8 mouse cellular contexts compared by ENCODE assay signal in the genomic region with DNA sequence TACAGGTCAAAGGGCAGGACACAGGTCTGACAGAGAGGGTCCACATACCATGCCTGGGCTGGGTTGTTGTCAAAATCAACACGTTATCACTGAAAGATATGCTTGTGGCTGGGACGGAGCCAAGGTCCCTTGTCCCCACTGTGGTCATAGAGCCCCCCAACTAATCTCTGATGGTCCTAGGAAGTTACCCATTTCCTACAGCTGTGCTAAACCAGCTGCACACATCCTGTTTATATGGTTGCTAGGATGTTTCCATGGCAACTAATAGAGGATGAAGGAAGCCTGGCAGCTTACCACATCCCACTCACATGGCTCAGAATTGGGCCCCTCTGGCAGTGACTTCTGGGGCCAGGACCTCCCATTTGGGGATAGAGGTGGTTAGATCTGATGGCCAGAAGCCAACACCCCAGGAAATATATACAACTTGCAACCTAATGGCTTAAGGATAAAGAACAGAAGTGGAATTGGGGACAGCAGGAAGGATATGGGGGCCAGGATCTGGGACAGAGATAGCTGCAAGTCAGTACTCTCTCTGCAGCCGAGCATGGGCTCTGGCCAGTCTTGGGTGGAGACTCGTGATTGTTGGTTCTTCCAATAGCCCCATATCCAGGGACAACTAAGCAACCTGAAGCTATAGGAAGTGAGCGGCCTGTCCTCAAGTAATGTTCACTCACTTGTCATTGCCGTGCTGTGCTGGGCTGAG. TPM values are rescaled to one million over a fixed set of nuclear protein-coding genes. Genes with fewer than 3 reads are reported as not detected.
DNase-seq lines count a peak whose midpoint lies in the region; ATAC-seq and TF ChIP-seq lines count a peak whose summit lies in the region.

No protein-coding gene starts in this region.

- TF ChIP-seq CTCF in liver, adult 2 months (IDR thresholded peaks at IDR 0.05; ENCODE audit: low read depth, low read length) = no peak

- ATAC-seq in heart, embryonic 12.5 days (ENCODE audit: insufficient number of reproducible peaks, low FRiP score) = peak; percentile 79
- ATAC-seq in neural tube, embryonic 13.5 days (ENCODE audit: low read depth) = peak; percentile 52; the same call in 1 of the 2 replicates
- ATAC-seq in frontal cortex, adult (ENCODE audit: low TSS enrichment) = no peak

- H3K4me3 ChIP-seq in liver, adult 2 months (ENCODE audit: insufficient read depth, low read depth, low read length) = no peak overlapping the region
- H3K4me3 ChIP-seq in heart, embryonic 12.5 days = no peak overlapping the region
- no peak overlapping the region for H3K4me3 ChIP-seq in limb, embryonic 10.5 days
- no peak overlapping the region for H3K4me3 ChIP-seq in neural tube, embryonic 13.5 days

- H3K27me3 ChIP-seq in liver, adult 2 months (ENCODE audit: control insufficient read depth, insufficient read depth, low read length) = no peaks in the 10 kb centered on the region
- H3K27me3 ChIP-seq in heart, embryonic 12.5 days (replicated peaks) = peaks cover 40% of the 10 kb centered on the region
- H3K27me3 ChIP-seq in limb, embryonic 10.5 days (ENCODE audit: low read depth, poor library complexity, severe bottlenecking) = peaks cover 22% of the 10 kb centered on the region
- no peaks in the 10 kb centered on the region for H3K27me3 ChIP-seq in neural tube, embryonic 13.5 days

- no peak overlapping the region for H3K4me2 ChIP-seq in heart, embryonic 12.5 days
- H3K4me2 ChIP-seq in neural tube, embryonic 13.5 days = no peak overlapping the region

- no peaks in the 10 kb centered on the region for H3K9me3 ChIP-seq in heart, embryonic 12.5 days (replicated peaks)
- no peaks in the 10 kb centered on the region for H3K9me3 ChIP-seq in limb, embryonic 10.5 days (replicated peaks)
- H3K9me3 ChIP-seq in neural tube, embryonic 13.5 days = no peaks in the 10 kb centered on the region

- H3K4me1 ChIP-seq in liver, adult 2 months (ENCODE audit: control insufficient read depth, insufficient read depth, low read length) = peaks cover 2% of the 10 kb centered on the region; the same call in 1 of the 2 replicates
- peaks cover 14% of the 10 kb centered on the region for H3K4me1 ChIP-seq in heart, embryonic 12.5 days (replicated peaks)
- peaks cover 17% of the 10 kb centered on the region for H3K4me1 ChIP-seq in limb, embryonic 10.5 days
- H3K4me1 ChIP-seq in neural tube, embryonic 13.5 days (replicated peaks) = peaks cover 55% of the 10 kb centered on the region

- H3K79me2 ChIP-seq in liver, adult 2 months (ENCODE audit: control insufficient read depth, insufficient read depth, low read length) = no peaks in the 10 kb centered on the region

- TF ChIP-seq POLR2A in liver, adult 2 months (IDR thresholded peaks at IDR 0.05; ENCODE audit: extremely low read depth, insufficient read depth, low read length) = no peak

- no peak overlapping the region for H3K27ac ChIP-seq in liver, adult 2 months (replicated peaks; ENCODE audit: insufficient read depth, low read depth, low read length)
- H3K27ac ChIP-seq in heart, embryonic 12.5 days (ENCODE audit: poor library complexity, severe bottlenecking) = no peak overlapping the region
- 0 out of 2 replicates have a peak overlapping the region, but pooled peaks have one; percentile 15 for H3K27ac ChIP-seq in limb, embryonic 10.5 days
- no peak overlapping the region for H3K27ac ChIP-seq in neural tube, embryonic 13.5 days (replicated peaks)

- DNase-seq in liver, adult 2 months (ENCODE audit: extremely low read depth, low read depth, low spot score) = peak; percentile 28
- DNase-seq in liver = no peak
- no peak for DNase-seq in limb, embryonic 10.5 days (ENCODE audit: low spot score)
- no peak for DNase-seq in cerebellum, postnatal 14 days
- DNase-seq in B cell, adult 2 months = no peak

- WGBS in liver, adult 2 months = 49% methylated on average over 6 of the region's 6 CpGs
- 42% methylated on average over 6 of the region's 6 CpGs for WGBS in heart, embryonic 12.5 days
- WGBS in limb, embryonic 10.5 days = 73% methylated on average over 6 of the region's 6 CpGs
- WGBS in neural tube, embryonic 13.5 days = 61% methylated on average over 6 of the region's 6 CpGs

- H3K36me3 ChIP-seq in liver, adult 2 months (ENCODE audit: control insufficient read depth, insufficient read depth, low read length) = no peaks in the 10 kb centered on the region
- H3K36me3 ChIP-seq in heart, embryonic 12.5 days = no peaks in the 10 kb centered on the region
- no peaks in the 10 kb centered on the region for H3K36me3 ChIP-seq in limb, embryonic 10.5 days
- no peaks in the 10 kb centered on the region for H3K36me3 ChIP-seq in neural tube, embryonic 13.5 days

- H3K9ac ChIP-seq in liver, adult 2 months (ENCODE audit: low read depth, low read length) = no peak overlapping the region; the same call in 1 of the 2 replicates
- no peak overlapping the region for H3K9ac ChIP-seq in heart, embryonic 12.5 days
- H3K9ac ChIP-seq in neural tube, embryonic 13.5 days = no peak overlapping the region

RNA-seq across cellular contexts. Expression of a gene that starts 43.6 kb away (rescaled TPM):
- total RNA-seq in liver, adult 2 months (2014; rRNA removed) = 2.2 and 2.6 TPM in 2 replicates
- 9.4 and 10.6 TPM in 2 replicates for polyA plus RNA-seq in liver, adult 2 months (2012; rRNA removed)
- 23.1 and 25.5 TPM in 2 replicates for polyA plus RNA-seq in heart, embryonic 12.5 days (2016; fragmentation: Nextera tagmentation; extraction: Ambion mirVana)
- polyA plus RNA-seq in limb, embryonic 10.5 days (2016; fragmentation: Nextera tagmentation; extraction: Ambion mirVana) = 16.3 and 16.5 TPM in 2 replicates
- 21.9 and 24.2 TPM in 2 replicates for polyA plus RNA-seq in neural tube, embryonic 13.5 days (2015; fragmentation: Nextera tagmentation; extraction: Ambion mirVana)
